Mouse (Mus musculus) small intestine, adult 2 months (tissue): ENCODE results near the gene Ntm.

Source experiments
- CTCF ChIP-seq: fragments of 200-500 bp; IDR thresholded peaks from 2 replicates; pipeline ENCODE4 v1.5.1; 2012; ENCODE audit warnings: low read depth, mild to moderate bottlenecking, control low read depth, inconsistent platforms, low read length, moderate library complexity, mixed read lengths; ENCODE audit not compliant: insufficient replicate concordance, insufficient read length; ENCODE audit errors: extremely low read depth
- POLR2A ChIP-seq: fragments of 200-500 bp; IDR thresholded peaks from 2 replicates; pipeline ENCODE4 v1.6.1; 2012; ENCODE audit warnings: low read depth, mild to moderate bottlenecking, control low read depth, inconsistent platforms, low read length, moderate library complexity

- TF ChIP-seq CTCF = no peak
- no peak for TF ChIP-seq POLR2A
Observed at GRCm38 (mm10) chr9:29451232-29451631, 511.7 kb downstream of the Ntm start.
